Mouse (Mus musculus): ENCODE measurements around the gene Scrg1. TPM values are rescaled to one million over a fixed set of nuclear protein-coding genes. Genes with fewer than 3 reads are reported as not detected.
A peak's percentile ranks its signal among the peaks of the same experiment; 100 is the strongest.
"Not testable (repeated sequence)": the region's sequence is repeated elsewhere in the genome, so short reads cannot be mapped to it uniquely, and the experiment has no call there.

The Scrg1 gene
- total RNA-seq, 2 experiments from 2014 or later, result 60.1 to 68.7 TPM

DNA sequence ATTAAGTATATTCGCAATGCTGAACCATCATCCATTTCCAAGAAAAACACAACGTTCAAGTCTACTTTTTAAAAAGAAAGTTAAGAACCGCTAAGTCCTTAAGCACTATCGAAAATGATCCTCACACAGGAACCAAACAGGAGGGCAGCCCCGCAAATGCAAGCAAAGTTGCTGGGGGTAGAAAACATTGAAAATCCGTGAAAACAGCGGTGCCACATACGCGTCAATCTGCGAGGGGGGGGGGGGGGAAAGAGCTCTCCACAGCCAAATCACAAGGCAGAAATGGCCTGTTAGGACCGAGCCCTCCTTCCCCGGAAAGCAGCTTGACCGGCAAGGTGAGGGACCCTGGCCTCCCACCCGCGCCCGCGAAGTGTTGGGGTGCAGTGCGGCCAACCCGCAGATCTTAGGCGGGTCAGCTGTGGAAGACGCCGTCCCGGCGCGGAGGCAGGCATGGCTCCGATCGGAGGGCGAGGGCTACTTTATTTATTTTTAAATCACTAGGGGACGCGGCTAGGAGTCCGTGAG, 55.1 kb downstream of the Scrg1 start:
- no peak for DNase-seq

- DNase-seq, result peak; percentile 98 to 99
These were observed 55.8 kb downstream of the Scrg1 start, which contains the start of gene Hmgb2 for GRCm38 (mm10) chr8:57511316-57512118. TSS of gene Hmgb2 (plus strand) at chr8:57511907.

- no peak for DNase-seq
These were observed 56.7 kb downstream of the Scrg1 start for GRCm38 (mm10) chr8:57512141-57513056.

DNA sequence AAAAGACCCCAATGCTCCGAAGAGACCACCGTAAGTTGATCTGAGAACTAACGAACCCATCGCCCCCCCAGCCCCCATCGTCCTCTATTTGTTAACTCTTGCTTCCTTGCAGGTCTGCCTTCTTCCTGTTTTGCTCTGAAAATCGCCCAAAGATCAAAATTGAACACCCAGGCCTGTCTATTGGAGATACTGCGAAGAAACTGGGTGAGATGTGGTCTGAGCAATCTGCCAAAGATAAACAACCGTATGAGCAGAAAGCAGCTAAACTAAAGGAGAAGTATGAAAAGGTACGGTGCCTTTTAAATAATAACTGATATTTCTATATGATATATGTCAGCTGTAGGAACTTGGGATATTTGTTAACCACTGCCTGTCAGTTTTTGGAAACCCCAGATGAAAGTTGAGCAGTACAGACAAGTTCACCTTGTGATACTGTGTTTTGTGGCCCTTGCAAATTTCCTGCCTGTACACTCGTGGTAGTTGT, 57.5 kb downstream of the Scrg1 start:
- DNase-seq, result not testable (repeated sequence)

DNA sequence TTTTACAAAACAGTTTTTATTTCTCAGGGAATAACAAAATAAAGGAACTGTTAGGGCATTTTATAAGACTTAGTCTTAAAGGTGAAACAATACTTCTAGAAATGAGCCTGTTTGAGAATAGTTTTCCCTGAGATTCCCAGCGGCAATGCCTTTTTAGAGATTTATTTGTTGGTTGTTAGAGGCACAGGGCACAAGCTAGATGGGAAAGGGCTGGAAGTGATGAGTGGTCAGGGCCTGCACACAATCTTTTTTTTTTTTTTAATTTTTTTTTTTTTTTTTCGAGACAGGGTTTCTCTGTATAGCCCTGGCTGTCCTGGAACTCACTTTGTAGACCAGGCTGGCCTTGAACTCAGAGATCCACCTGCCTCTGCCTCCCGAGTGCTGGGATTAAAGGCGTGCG, 61.0 kb downstream of the Scrg1 start:
- not testable (repeated sequence) for DNase-seq

DNA sequence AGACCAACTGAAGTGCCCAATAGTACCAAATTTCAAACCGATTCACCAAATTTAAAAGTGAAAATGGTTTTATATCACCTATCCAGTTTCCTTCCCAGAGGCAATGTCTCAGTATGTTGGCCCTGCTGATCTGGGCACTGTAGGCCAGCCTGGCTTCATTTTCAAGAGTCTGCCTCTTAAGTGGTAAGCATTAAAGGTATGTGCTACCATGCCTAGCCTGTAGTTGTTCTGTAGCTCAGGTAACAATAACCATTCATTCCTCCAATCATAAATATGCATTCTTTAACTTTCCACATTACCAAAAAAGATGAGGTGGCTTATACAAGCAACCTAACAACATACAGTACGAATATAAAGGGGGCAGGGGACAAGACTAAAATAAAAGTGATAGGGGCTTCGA, 62.0 kb downstream of the Scrg1 start:
- DNase-seq, result no peak

- no peak for DNase-seq
These were observed 64.6 kb downstream of the Scrg1 start for GRCm38 (mm10) chr8:57520186-57520786.

Other genes starting within 250 kb of the Scrg1 start
- not detected for gene Hand2, start 134.9 kb upstream of the Scrg1 start, total RNA-seq (2021)
- 10 to 100 TPM; 12.1 to 13.6 TPM for gene Sap30, start 31.9 kb downstream of the Scrg1 start, total RNA-seq (2021)
- 1 to 10 TPM; 4.8 to 5.6 TPM for gene Hmgb2, start 56.0 kb downstream of the Scrg1 start, total RNA-seq (2021)
- 10 to 100 TPM; 10.1 to 10.4 TPM for gene Galnt7, start 197.1 kb downstream of the Scrg1 start, total RNA-seq (2021)